Mouse (Mus musculus) kidney, embryonic 16.5 days (tissue): Measurements from ENCODE around the gene Tnfrsf14. TPM values are rescaled to one million over a fixed set of nuclear protein-coding genes. Genes with fewer than 3 reads are reported as not detected.

Source experiments
- ATAC-seq: fragments of 200-750 bp; cut with Nextera tagmentation; 2 replicates; pipeline ENCODE4 v1.8.0; 2017; ENCODE audit warnings: moderate TSS enrichment; ENCODE audit not compliant: low FRiP score, low TSS enrichment
- H3K27ac ChIP-seq: fragments of 300-500 bp; sonication (generic); 2 replicates; pipeline ENCODE4 v1.5.1; 2014; ENCODE audit warnings: low read length
- H3K27me3 ChIP-seq: fragments of 300-500 bp; sonication (generic); 2 replicates; pipeline ENCODE4 v1.6.1; 2014; ENCODE audit warnings: low read length, control low read depth, mixed read lengths; ENCODE audit not compliant: insufficient read depth
- H3K36me3 ChIP-seq: fragments of 300-500 bp; sonication (generic); 2 replicates; pipeline ENCODE4 v1.6.1; 2014; ENCODE audit warnings: low read length, control low read depth, mixed read lengths; ENCODE audit not compliant: insufficient read depth
- H3K4me1 ChIP-seq: fragments of 300-500 bp; sonication (generic); 2 replicates; pipeline ENCODE4 v1.6.1; 2014; ENCODE audit warnings: low read length, control low read depth, mixed read lengths; ENCODE audit not compliant: insufficient read depth
- H3K4me2 ChIP-seq: fragments of 300-500 bp; sonication (generic); replicated peaks from 2 replicates; pipeline ENCODE4 v1.6.1; 2014; ENCODE audit warnings: low read depth, low read length
- H3K4me3 ChIP-seq: fragments of 300-500 bp; sonication (generic); 2 replicates; pipeline ENCODE4 v1.5.1; 2014; ENCODE audit warnings: mild to moderate bottlenecking, low read length
- H3K9ac ChIP-seq: fragments of 300-500 bp; sonication (generic); replicated peaks from 2 replicates; pipeline ENCODE4 v1.6.1; 2014; ENCODE audit warnings: low read length
- H3K9me3 ChIP-seq: fragments of 300-500 bp; sonication (generic); 2 replicates; pipeline ENCODE4 v1.6.1; 2016; ENCODE audit warnings: low read length, control low read depth
- WGBS: fragments of 180-500 bp; shearing (Covaris S2); extraction: QIAGEN DNeasy Blood & Tissue Kit; methylation state at CpG from one replicate; pipeline ENCODE4 v1.1.7; 2014; 5-methylcytosine and 5-hydroxymethylcytosine counted together
- polyA plus RNA-seq: library from polyadenylated mRNA; unstranded; fragments of >200 nt; fragmentation: Nextera tagmentation; extraction: Ambion mirVana; gene quantifications from 2 replicates; pipeline ENCODE4 v1.2.1, GENCODE M21; 2015

The Tnfrsf14 gene
- polyA plus RNA-seq, 1 experiment from 2014 or later = 0.74 TPM

GRCm38 (mm10) chr4:154922931-154923330 lies 5.4 kb downstream of the Tnfrsf14 start:
- ATAC-seq = no peak
- H3K4me1 ChIP-seq = no peaks in the 10 kb centered on the region
- no peak overlapping the region for H3K4me3 ChIP-seq
- H3K36me3 ChIP-seq = no peaks in the 10 kb centered on the region
- peaks cover 3% of the 10 kb centered on the region; the same call in 1 of the 2 replicates for H3K27me3 ChIP-seq
- WGBS = 79% methylated on average over 5 of the region's 5 CpGs
- H3K9me3 ChIP-seq = no peaks in the 10 kb centered on the region
- H3K4me2 ChIP-seq = no peak overlapping the region
- no peak overlapping the region for H3K9ac ChIP-seq
- H3K27ac ChIP-seq = no peak overlapping the region

- Histone ChIP-seq H3K4me2 (no peak overlapping the region), H3K9me3 (no peaks in the 10 kb centered on the region), H3K36me3 (no peaks in the 10 kb centered on the region), H3K27me3 (peaks cover 3% of the 10 kb centered on the region; the same call in 1 of the 2 replicates), H3K9ac (no peak overlapping the region), H3K4me3 (no peak overlapping the region), H3K27ac (no peak overlapping the region), H3K4me1 (no peaks in the 10 kb centered on the region)
- WGBS = 84% methylated on average over 4 of the region's 4 CpGs
- ATAC-seq = no peak
Observed at GRCm38 (mm10) chr4:154922291-154922690, 6.1 kb downstream of the Tnfrsf14 start.

- Histone ChIP-seq H3K27ac (no peak overlapping the region), H3K27me3 (no peaks in the 10 kb centered on the region), H3K36me3 (no peaks in the 10 kb centered on the region), H3K4me1 (no peaks in the 10 kb centered on the region), H3K4me2 (no peak overlapping the region), H3K9me3 (no peaks in the 10 kb centered on the region), H3K4me3 (no peak overlapping the region), H3K9ac (no peak overlapping the region)
- no peak for ATAC-seq
- WGBS = 81% methylated on average over 4 of the region's 4 CpGs
Observed at GRCm38 (mm10) chr4:154916662-154917061, 11.7 kb downstream of the Tnfrsf14 start.

- WGBS = 75% methylated on average over 10 of the region's 10 CpGs
- Histone ChIP-seq H3K4me1 (peaks cover 6% of the 10 kb centered on the region), H3K36me3 (no peaks in the 10 kb centered on the region), H3K27ac (no peak overlapping the region), H3K4me2 (no peak overlapping the region), H3K9ac (no peak overlapping the region), H3K9me3 (no peaks in the 10 kb centered on the region), H3K4me3 (no peak overlapping the region), H3K27me3 (no peaks in the 10 kb centered on the region)
- no peak for ATAC-seq
Observed at GRCm38 (mm10) chr4:154915286-154915685, 13.1 kb downstream of the Tnfrsf14 start.

- 79% methylated on average over 3 of the region's 3 CpGs for WGBS
- H3K4me2 ChIP-seq = no peak overlapping the region
- ATAC-seq = no peak
- peaks cover 7% of the 10 kb centered on the region for H3K4me1 ChIP-seq
- H3K36me3 ChIP-seq = no peaks in the 10 kb centered on the region
- no peak overlapping the region for H3K4me3 ChIP-seq
- no peaks in the 10 kb centered on the region for H3K9me3 ChIP-seq
- no peak overlapping the region for H3K9ac ChIP-seq
- no peaks in the 10 kb centered on the region for H3K27me3 ChIP-seq
- H3K27ac ChIP-seq = no peak overlapping the region
Observed at GRCm38 (mm10) chr4:154914707-154915106, 13.7 kb downstream of the Tnfrsf14 start.

- Histone ChIP-seq H3K9ac (no peak overlapping the region), H3K4me3 (no peak overlapping the region), H3K27me3 (no peaks in the 10 kb centered on the region), H3K27ac (no peak overlapping the region), H3K4me2 (no peak overlapping the region), H3K4me1 (peaks cover 7% of the 10 kb centered on the region), H3K36me3 (no peaks in the 10 kb centered on the region), H3K9me3 (no peaks in the 10 kb centered on the region)
- no peak for ATAC-seq
- 98% methylated on average over 4 of the region's 4 CpGs for WGBS
Observed at GRCm38 (mm10) chr4:154914252-154914651, 14.1 kb downstream of the Tnfrsf14 start.

GRCm38 (mm10) chr4:154913845-154914244 lies 14.5 kb downstream of the Tnfrsf14 start:
- no peak overlapping the region for H3K4me2 ChIP-seq
- no peaks in the 10 kb centered on the region for H3K27me3 ChIP-seq
- 90% methylated on average over 3 of the region's 3 CpGs for WGBS
- H3K36me3 ChIP-seq = no peaks in the 10 kb centered on the region
- no peak for ATAC-seq
- H3K4me1 ChIP-seq = peaks cover 7% of the 10 kb centered on the region
- H3K9me3 ChIP-seq = no peaks in the 10 kb centered on the region
- no peak overlapping the region for H3K4me3 ChIP-seq
- H3K9ac ChIP-seq = no peak overlapping the region
- H3K27ac ChIP-seq = no peak overlapping the region

- H3K4me1 ChIP-seq = peaks cover 11% of the 10 kb centered on the region
- H3K27me3 ChIP-seq = no peaks in the 10 kb centered on the region
- no peaks in the 10 kb centered on the region for H3K36me3 ChIP-seq
- no peak overlapping the region for H3K27ac ChIP-seq
- ATAC-seq = no peak
- H3K4me2 ChIP-seq = no peak overlapping the region
- no peaks in the 10 kb centered on the region for H3K9me3 ChIP-seq
- no peak overlapping the region for H3K9ac ChIP-seq
- H3K4me3 ChIP-seq = no peak overlapping the region
- WGBS = 86% methylated on average over 2 of the region's 2 CpGs
Observed at GRCm38 (mm10) chr4:154911644-154912043, 16.7 kb downstream of the Tnfrsf14 start.

GRCm38 (mm10) chr4:154910606-154911522 lies 17.5 kb downstream of the Tnfrsf14 start:
- Histone ChIP-seq H3K9me3 (no peaks in the 10 kb centered on the region), H3K27me3 (no peaks in the 10 kb centered on the region), H3K4me3 (no peak overlapping the region), H3K36me3 (no peaks in the 10 kb centered on the region), H3K4me1 (peaks cover 11% of the 10 kb centered on the region), H3K4me2 (0 out of 2 replicates have a peak overlapping the region, but pooled peaks have one; percentile 1), H3K9ac (no peak overlapping the region; the same call in 1 of the 2 replicates), H3K27ac (no peak overlapping the region)
- WGBS = 38% methylated on average over 15 of the region's 15 CpGs
- no peak for ATAC-seq

GRCm38 (mm10) chr4:154908490-154908889 lies 19.9 kb downstream of the Tnfrsf14 start:
- Histone ChIP-seq H3K27ac (no peak overlapping the region), H3K9ac (no peak overlapping the region), H3K27me3 (no peaks in the 10 kb centered on the region), H3K9me3 (no peaks in the 10 kb centered on the region), H3K36me3 (no peaks in the 10 kb centered on the region), H3K4me3 (no peak overlapping the region), H3K4me2 (no peak overlapping the region), H3K4me1 (peaks cover 11% of the 10 kb centered on the region)
- WGBS = 95% methylated on average over 5 of the region's 5 CpGs
- ATAC-seq = no peak
